Mouse (Mus musculus) stomach, postnatal 0 days (tissue): ENCODE results near the gene Coro2b.

Experiments used
- CTCF ChIP-seq: IDR thresholded peaks from 2 replicates; pipeline ENCODE4 v1.5.1; 2016; ENCODE audit warnings: antibody characterized with exemption, low read depth, mild to moderate bottlenecking, moderate library complexity
- EP300 ChIP-seq: optimal IDR thresholded peaks from 2 replicates; pipeline ENCODE3; 2016; ENCODE audit warnings: antibody characterized with exemption

GRCm38 (mm10) chr9:62491104-62491503, 45.7 kb downstream of the Coro2b start:
- TF ChIP-seq EP300 (no peak), CTCF (peak; percentile 47)
